Mouse (Mus musculus) mouse embryonic stem cell (cell line): ENCODE measurements around the gene Prdm10.

Source experiments
- in situ Hi-C, 2 experiments: fragments of 300-500 bp; cut with MboI; formaldehyde crosslinking; loops; 1 replicate in 1 of 2; 3 replicates in 1 of 2; pipeline ENCODE4 v1.14.3; 2019 to 2020; ENCODE audit warnings: low sequenced_read_pairs in 2 of 2, low pct_unique_long_range_greater_than_20kb in 1 of 2, mixed read lengths in 1 of 2; ENCODE audit not compliant: unreplicated experiment in 1 of 2

Gene Prdm10

GRCm38 (mm10) chr9:31296293-31296692, 16.0 kb downstream of the Prdm10 start:
- in situ Hi-C loops, result no loop called here

GRCm38 (mm10) chr9:31298751-31299150, 18.4 kb downstream of the Prdm10 start:
- in situ Hi-C loops, result no loop called here

GRCm38 (mm10) chr9:31300525-31300924, 20.2 kb downstream of the Prdm10 start:
- in situ Hi-C loops, result no loop called here

- in situ Hi-C loops, result no loop called here
Measured at GRCm38 (mm10) chr9:31301107-31301506, 20.8 kb downstream of the Prdm10 start.

- in situ Hi-C loops, result no loop called here
Measured at GRCm38 (mm10) chr9:31301526-31302311, 21.4 kb downstream of the Prdm10 start.

- in situ Hi-C loops, result no loop called here
Measured at GRCm38 (mm10) chr9:31304358-31304757, 24.0 kb downstream of the Prdm10 start.

GRCm38 (mm10) chr9:31305117-31305516, 24.8 kb downstream of the Prdm10 start:
- in situ Hi-C loops, result no loop called here

- in situ Hi-C loops, result no loop called here
Measured at GRCm38 (mm10) chr9:31305807-31306206, 25.5 kb downstream of the Prdm10 start.

GRCm38 (mm10) chr9:31307232-31307631, 26.9 kb downstream of the Prdm10 start:
- in situ Hi-C loops, result no loop called here

GRCm38 (mm10) chr9:31309041-31309440, 28.7 kb downstream of the Prdm10 start:
- in situ Hi-C loops, result no loop called here

- in situ Hi-C loops, result no loop called here
Measured at GRCm38 (mm10) chr9:31310662-31311061, 30.3 kb downstream of the Prdm10 start.

GRCm38 (mm10) chr9:31313876-31314275, 33.5 kb downstream of the Prdm10 start:
- in situ Hi-C loops, result no loop called here

GRCm38 (mm10) chr9:31315983-31316382, 35.6 kb downstream of the Prdm10 start:
- in situ Hi-C loops, result no loop called here

- in situ Hi-C loops, result no loop called here
Measured at GRCm38 (mm10) chr9:31318956-31319355, 38.6 kb downstream of the Prdm10 start.

- in situ Hi-C loops, result no loop called here
Measured at GRCm38 (mm10) chr9:31320734-31321133, 40.4 kb downstream of the Prdm10 start.

- in situ Hi-C loops, result no loop called here
Measured at GRCm38 (mm10) chr9:31321526-31321925, 41.2 kb downstream of the Prdm10 start.

- in situ Hi-C loops, result no loop called here
Measured at GRCm38 (mm10) chr9:31322090-31322489, 41.8 kb downstream of the Prdm10 start.

- in situ Hi-C loops, result loop anchor here in 1 of 2 experiments (25.0 kb wide), 1 partner anchor 169 kb away; no protein-coding TSS in a partner anchor
Measured at GRCm38 (mm10) chr9:31330816-31331215, 50.5 kb downstream of the Prdm10 start.

GRCm38 (mm10) chr9:31331246-31331645, 50.9 kb downstream of the Prdm10 start:
- in situ Hi-C loops, result loop anchor here in 1 of 2 experiments (25.0 kb wide), 1 partner anchor 169 kb away; no protein-coding TSS in a partner anchor

GRCm38 (mm10) chr9:31331906-31332305, 51.6 kb downstream of the Prdm10 start:
- in situ Hi-C loops, result loop anchor here in 1 of 2 experiments (25.0 kb wide), 1 partner anchor 170 kb away; no protein-coding TSS in a partner anchor
